Mouse (Mus musculus): ENCODE measurements around the gene Ppp6r1.

DNA sequence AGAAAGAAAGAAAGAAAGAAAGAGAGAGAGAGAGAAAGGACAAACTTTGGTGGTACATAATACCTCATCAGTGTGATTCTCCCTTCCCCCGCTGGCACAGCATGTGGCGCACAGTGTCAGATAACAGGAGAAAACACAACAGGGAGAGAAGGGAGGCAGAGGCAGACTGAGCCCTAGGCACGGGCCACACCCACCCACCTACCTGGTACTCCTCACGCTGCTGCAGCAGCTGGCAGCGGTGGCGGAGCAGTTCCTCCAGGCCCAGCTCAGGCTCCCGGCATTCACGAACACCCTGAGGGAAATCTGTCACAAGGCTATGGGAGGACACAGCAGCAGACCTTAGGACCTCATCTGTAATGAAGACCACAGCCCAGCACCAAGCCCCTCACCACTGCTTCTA lies 4.4 kb upstream of the Ppp6r1 start:
- TF ChIP-seq CTCF (IDR thresholded peaks at IDR 0.05; ENCODE audit: low read depth, low read length) = no peak
- TF ChIP-seq POLR2A (IDR thresholded peaks at IDR 0.05; ENCODE audit: extremely low read depth, insufficient read depth, low read length) = no peak

All from liver, adult 2 months (tissue).